Mouse (Mus musculus): ENCODE measurements at regions not wholly inside any gene's neighbourhood (a gene's known extent, or its start where the extent isn't known, plus 50 kb on each side); places are given as distances from the start of the nearest gene placed in this dataset.

- DNase-seq (ENCODE audit: low spot score in 2 of 2) = no peak
Measured at GRCm38 (mm10) chr1:137751446-137751961, 424.0 kb downstream of the Ptprc start.

DNA sequence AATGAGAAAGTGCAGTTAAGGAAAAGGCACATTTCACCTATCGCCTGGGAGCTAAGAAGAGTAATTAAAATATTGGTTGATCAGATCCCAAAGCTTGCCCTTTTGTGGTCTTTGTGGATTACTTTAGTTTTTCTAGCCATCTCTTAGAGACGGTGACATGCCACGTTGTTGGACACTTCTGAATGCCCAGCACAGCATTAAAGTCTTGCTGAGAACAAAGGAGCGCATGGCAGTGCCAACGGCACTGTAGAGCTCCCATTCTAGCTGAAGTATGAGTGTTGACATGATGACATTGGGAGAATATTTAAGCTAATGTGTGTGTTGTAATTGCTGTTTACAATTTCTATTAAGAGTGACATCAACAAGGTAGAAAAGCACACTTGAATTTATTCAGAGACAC, 424.6 kb downstream of the Ptprc start:
- no peak for DNase-seq (ENCODE audit: low spot score in 2 of 2)

GRCm38 (mm10) chr1:137746129-137746528, 429.4 kb downstream of the Ptprc start:
- no peak for DNase-seq (ENCODE audit: low spot score in 2 of 2)

DNA sequence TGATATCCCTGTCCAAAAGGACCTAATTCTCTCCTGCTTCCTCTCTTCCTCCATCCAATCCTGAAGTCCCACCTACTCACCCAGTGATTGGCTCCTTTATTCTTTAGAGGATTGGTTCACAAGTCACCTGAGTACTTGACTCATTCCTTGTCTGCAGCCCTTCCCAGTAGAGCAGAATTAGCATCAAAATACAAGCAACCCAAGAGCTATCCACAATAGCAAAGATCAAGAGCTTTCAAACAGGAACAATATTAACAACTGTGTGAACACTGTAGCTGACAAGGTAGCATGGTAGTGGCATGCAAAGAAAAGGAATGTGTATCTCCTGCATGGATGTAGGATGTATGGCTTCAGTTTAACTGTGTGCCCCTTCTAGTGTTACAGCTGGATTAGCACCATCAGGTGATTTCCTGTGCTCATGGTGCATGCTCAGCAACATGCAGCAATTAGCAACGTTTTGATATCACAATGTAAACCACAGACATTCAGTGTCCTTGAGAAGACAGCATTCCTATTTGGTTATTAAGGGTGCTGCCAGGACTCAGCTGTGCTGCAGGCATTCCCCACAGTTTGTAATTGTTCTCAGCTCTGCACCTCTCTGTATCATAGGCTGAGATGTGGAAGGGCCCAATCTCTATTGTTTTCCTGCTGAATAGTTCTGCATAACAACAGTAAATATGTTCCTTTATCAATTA, 437.2 kb downstream of the Ptprc start:
- DNase-seq (ENCODE audit: low spot score in 2 of 2) = no peak

- no peak for DNase-seq (ENCODE audit: low spot score in 2 of 2)
Measured at GRCm38 (mm10) chr1:137703882-137704281, 471.6 kb downstream of the Ptprc start.

DNA sequence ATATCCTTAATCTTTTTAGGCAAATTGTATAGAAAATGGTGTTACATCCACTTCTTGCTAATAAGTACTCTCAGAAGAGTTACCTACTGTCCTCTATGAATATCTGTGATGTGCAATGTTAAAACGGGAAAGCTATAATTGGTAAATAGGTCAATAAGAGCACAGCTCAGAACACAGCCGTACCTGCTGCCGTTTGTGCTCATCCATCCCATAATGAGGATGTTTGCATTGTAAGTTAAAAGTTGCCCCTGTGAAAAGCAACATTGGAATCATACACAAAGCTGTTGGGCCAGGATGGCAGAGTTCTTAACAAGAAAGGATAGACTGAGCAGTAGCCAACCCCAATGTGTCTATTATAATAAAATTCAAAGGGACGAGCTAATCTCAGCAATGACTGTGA, 476.6 kb downstream of the Ptprc start:
- no peak for DNase-seq (ENCODE audit: low spot score in 2 of 2)

GRCm38 (mm10) chr1:137697289-137697688, 478.2 kb downstream of the Ptprc start:
- no peak for DNase-seq (ENCODE audit: low spot score in 2 of 2)

DNA sequence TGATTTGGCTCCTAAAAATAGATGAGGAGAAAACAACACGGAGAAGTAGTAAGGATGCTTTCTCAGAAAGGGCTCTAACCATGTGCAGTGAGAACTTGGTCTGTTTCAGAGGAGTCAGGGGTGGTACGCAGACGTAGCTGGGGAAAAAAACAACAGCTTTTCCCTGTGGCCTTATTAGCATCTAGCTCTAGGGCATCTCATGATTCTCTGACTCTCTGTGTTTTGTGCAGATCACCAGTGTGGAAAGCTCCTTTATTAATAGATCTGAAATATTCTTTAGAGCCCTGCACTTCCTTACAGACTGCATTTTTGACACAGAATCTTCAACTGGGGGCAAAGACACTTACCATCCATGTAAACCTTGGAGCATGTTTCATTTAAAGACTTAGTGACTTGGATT, 478.7 kb downstream of the Ptprc start:
- no peak for DNase-seq (ENCODE audit: low spot score in 2 of 2)

DNA sequence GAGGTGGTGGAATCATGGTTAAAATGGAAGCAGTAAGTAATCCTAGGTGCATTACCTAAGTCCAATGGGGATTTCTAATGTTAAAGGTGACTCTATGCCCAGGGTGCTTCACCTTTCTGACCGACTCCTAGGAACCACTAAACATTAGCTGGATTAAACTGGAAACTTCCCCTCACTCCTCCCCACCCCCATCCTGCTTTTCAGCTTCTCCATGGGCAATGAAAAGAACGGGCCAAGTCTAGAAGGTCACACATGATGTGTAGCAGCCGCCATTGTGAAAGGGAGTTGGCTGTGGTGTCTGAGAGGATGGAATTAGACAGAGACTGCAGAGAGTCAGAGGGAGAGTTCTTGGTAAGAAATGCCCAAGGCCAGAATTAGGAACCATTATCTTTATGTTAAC, 479.8 kb downstream of the Ptprc start:
- DNase-seq (ENCODE audit: low spot score in 2 of 2) = no peak

DNA sequence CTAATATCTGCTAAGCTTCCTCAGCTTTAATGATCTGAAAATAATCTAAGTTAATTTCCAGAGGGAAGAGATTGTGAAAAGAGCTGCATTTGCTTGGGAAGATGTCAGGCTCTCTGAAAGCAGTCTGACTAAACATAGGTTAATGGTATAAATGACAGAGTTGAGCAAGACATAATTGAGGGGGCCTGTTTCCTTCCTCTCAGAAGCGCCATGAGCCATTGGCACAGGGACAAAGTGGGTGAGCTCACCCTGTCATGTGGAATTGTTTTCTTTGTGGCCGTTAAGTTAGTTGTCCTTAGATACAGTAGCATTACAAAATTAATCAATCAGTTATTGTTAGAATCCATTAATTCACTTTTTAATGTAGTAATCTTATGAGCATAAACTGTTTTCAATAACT, 483.0 kb downstream of the Ptprc start:
- DNase-seq (ENCODE audit: low spot score in 2 of 2) = no peak

- no peak for DNase-seq (ENCODE audit: low spot score in 2 of 2)
Measured at GRCm38 (mm10) chr1:137690860-137691595, 484.5 kb downstream of the Ptprc start.

GRCm38 (mm10) chr1:137670650-137671049, 504.9 kb downstream of the Ptprc start:
- DNase-seq (ENCODE audit: low spot score in 2 of 2) = no peak

- peak in 1 of 2 experiments; percentile 44 for DNase-seq (ENCODE audit: low spot score in 2 of 2)
Measured at GRCm38 (mm10) chr1:137669849-137670248, 505.7 kb downstream of the Ptprc start.

- no peak for DNase-seq (ENCODE audit: low spot score in 2 of 2)
Measured at GRCm38 (mm10) chr1:137658141-137658540, 517.4 kb downstream of the Ptprc start.

DNA sequence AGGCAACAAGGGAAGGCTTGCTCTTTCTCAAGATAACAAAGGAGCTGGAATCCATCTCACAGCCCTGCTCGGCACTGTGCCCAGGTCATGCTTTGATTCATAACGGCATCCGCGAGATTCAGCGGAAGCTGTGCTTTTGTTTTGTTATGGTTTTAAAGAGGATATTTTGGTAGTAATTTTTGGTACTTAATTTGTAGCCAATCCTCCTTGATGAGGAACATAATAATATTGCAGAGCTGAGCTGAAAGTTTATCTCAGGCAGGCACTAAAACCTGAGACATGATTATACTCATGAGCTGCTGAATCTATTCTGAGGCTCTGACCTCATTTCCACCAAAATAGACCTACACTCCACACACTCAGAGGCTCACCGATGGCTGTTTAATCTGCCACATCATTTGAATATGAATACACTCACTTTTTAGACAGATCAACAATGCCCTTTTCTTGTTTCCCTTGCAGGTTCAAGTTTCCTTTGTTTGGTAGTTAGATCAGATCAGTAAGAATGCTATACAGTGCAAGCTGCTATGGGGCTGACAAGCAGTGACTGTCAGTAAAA, 518.5 kb downstream of the Ptprc start:
- peak; percentile 52 to 54 for DNase-seq (ENCODE audit: low spot score in 2 of 2)

- DNase-seq (ENCODE audit: low spot score in 2 of 2) = no peak
Measured at GRCm38 (mm10) chr1:137654171-137654570, 521.3 kb downstream of the Ptprc start.

- no peak for DNase-seq (ENCODE audit: low spot score in 2 of 2)
Measured at GRCm38 (mm10) chr1:137653495-137653894, 522.0 kb downstream of the Ptprc start.

DNA sequence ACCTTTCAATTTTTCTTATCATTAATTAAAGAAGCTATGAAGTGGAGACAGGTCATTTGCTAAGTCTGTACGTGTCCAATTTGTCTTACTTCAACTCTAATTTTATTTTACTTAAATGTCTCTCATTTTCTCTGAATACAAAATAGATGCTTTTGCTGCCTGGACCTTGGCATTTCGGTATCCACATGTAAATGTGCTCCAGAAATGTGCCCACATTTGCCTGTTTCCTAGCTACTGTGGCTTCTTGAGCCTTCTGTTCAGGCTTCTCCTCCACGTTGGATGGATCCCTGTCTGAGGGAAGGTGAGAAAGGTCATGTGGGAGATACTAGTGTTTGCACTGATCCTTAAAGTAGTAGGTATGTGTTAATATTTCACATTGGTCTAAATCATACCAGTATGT, 524.9 kb downstream of the Ptprc start:
- no peak for DNase-seq (ENCODE audit: low spot score in 2 of 2)

- DNase-seq (ENCODE audit: low spot score in 2 of 2) = no peak
Measured at GRCm38 (mm10) chr1:137650082-137650481, 525.4 kb downstream of the Ptprc start.

- DNase-seq (ENCODE audit: low spot score in 2 of 2) = no peak
Measured at GRCm38 (mm10) chr1:137648832-137649231, 526.7 kb downstream of the Ptprc start.

DNA sequence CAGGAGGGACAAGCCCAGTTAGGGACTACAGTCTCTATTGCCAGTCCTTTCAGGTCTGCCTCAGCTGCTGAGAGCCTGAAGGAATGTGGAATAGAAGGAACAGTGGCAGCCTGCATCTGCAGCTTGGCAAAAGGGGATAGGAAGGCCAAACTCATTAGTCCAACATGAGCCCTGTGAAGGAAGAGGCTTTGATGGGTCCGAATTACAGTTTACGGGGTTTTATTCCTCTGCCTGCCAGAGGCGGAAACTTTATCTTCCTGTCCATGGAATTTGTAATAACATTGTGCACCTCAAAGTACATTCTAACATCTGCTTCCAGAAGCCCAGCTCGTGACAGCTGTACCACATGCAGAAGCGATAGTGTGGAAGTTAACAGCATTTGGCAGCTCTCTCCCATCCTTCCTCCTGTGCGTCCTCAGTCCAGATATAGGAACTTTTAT, 530.9 kb downstream of the Ptprc start:
- DNase-seq (ENCODE audit: low spot score in 2 of 2) = no peak

DNA sequence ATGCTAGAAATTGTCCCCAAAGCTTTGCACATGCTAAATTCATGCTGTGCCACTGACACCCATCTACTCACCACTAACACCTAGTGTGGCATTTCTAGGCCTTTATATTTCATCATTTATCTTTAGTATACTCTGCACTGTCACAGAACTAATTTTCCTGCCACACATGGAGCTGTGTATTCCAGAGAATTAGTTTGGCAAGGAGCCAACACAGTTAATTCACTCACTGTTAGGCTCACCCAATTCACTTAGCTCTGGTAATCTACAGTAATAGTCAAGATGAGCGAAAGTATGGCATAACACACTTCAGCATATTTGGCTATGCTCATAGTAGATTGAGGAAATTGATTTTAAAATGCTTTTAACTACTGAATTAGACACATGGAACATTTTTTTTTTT, 532.0 kb downstream of the Ptprc start:
- no peak for DNase-seq (ENCODE audit: low spot score in 2 of 2)

DNA sequence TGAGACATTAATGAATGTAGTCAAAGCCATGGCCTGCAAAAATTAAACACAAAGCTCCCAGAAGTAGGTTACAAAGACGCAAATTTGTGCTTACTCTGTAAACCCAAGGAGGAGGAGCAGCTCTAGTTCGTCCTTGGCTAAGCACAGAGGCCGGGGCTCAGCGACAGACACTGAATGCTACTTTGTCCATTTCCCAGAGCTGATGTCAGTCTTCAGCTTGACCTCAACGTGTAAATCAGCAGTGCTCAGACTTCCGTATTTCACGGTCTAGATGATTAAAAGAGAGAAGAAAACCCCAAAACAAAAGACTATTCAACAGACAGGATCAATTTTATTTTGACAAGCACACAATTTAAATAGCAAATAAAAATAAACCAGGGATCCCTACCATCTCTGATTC, 534.7 kb downstream of the Ptprc start:
- no peak for DNase-seq (ENCODE audit: low spot score in 2 of 2)

Measured in right cerebral cortex, postnatal 10 days (tissue).